Comparison of ENCODE assay signal across 17 mouse cellular contexts in the genomic region with DNA sequence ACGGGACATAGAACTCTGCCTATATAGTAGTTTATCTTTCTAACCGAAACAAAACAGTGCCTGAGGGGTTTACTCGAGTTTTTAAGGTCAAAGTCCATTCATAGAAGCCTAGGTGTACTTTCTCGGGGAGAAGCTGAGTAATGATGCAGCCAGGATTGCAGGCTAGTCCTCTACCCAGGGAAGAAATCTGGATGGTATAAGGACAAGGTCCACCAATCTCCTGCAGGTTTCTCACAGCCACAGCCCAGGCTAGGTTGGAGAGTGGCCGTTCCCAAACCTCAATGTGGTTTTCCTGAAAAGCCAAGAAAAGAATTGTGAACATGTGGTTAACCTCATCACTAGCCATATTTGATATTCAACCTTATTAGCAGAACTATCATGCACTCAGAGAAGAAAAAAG.
"Had no signal": no experiment of that assay in that cellular context is flagged by ENCODE, and none has a peak within 500 bp of the region (broad histone marks: within the 10 kb centered on the region; RNA-seq: fewer than 3 reads in every experiment).

No protein-coding gene starts in this region.

- H3K27me3 ChIP-seq: liver, embryonic 13.5 days; midbrain, embryonic 12.5 days; midbrain, embryonic 15.5 days; neural tube, embryonic 13.5 days; stomach, embryonic 15.5 days had no signal

- H3K9ac ChIP-seq: liver, embryonic 13.5 days; midbrain, embryonic 12.5 days; midbrain, embryonic 15.5 days; neural tube, embryonic 13.5 days; stomach, embryonic 15.5 days had no signal

- H3K4me2 ChIP-seq: liver, embryonic 13.5 days; midbrain, embryonic 12.5 days; midbrain, embryonic 15.5 days; neural tube, embryonic 13.5 days; stomach, embryonic 15.5 days had no signal

- H3K9me3 ChIP-seq: liver, embryonic 13.5 days; midbrain, embryonic 12.5 days; midbrain, embryonic 15.5 days; neural tube, embryonic 13.5 days; stomach, embryonic 15.5 days had no signal

- ATAC-seq: midbrain, embryonic 15.5 days had no signal

- H3K4me3 ChIP-seq: layer of hippocampus, adult 2 months; left cerebral cortex, adult 2 months; liver, embryonic 13.5 days; midbrain, embryonic 12.5 days; midbrain, embryonic 15.5 days; neural tube, embryonic 13.5 days; stomach, embryonic 15.5 days had no signal

- H3K36me3 ChIP-seq: midbrain, embryonic 15.5 days; stomach, embryonic 15.5 days had no signal

- H3K27ac ChIP-seq: kidney, postnatal 0 days; layer of hippocampus, adult 2 months; left cerebral cortex, adult 2 months; liver, embryonic 13.5 days; macrophage; midbrain, embryonic 12.5 days; midbrain, embryonic 15.5 days; neural tube, embryonic 13.5 days; stomach, embryonic 15.5 days had no signal

- DNase-seq: kidney, postnatal 25 days; layer of hippocampus, postnatal 36 days; liver, embryonic 13.5 days; lung, adult 2 months; lung, postnatal 14 days; retina, postnatal 1 day; right cerebral cortex, postnatal 25 days; spleen, adult 18-20 months; thymus, postnatal 25 days had no signal

- H3K4me1 ChIP-seq: midbrain, embryonic 12.5 days; stomach, embryonic 15.5 days had no signal
